Mouse (Mus musculus): ENCODE measurements around the gene Apon.
A peak's percentile ranks its signal among the peaks of the same experiment; 100 is the strongest.
"Not testable (repeated sequence)": the region's sequence is repeated elsewhere in the genome, so short reads cannot be mapped to it uniquely, and the experiment has no call there.

The Apon gene

DNA sequence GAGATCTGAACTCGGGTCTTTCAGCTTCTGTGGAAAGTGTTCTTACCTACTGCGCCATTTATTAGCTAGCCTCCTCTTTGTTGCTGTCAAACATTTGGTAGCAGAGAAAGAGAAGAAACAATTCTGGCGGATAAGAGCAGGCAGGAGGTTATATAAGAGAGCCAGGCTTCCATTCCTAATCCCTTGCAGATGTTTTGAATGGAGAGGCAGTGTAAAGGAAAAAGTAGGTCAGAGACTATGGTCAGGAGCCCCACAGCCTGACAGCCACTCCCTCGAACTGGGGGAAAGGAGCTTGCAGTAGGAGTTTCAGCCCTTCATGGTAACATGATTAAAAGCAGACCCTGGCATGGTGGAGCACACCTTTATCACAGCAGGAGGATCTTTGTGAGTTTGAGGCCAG is 17.6 kb upstream of the Apon start:
- DNase-seq = no peak

DNA sequence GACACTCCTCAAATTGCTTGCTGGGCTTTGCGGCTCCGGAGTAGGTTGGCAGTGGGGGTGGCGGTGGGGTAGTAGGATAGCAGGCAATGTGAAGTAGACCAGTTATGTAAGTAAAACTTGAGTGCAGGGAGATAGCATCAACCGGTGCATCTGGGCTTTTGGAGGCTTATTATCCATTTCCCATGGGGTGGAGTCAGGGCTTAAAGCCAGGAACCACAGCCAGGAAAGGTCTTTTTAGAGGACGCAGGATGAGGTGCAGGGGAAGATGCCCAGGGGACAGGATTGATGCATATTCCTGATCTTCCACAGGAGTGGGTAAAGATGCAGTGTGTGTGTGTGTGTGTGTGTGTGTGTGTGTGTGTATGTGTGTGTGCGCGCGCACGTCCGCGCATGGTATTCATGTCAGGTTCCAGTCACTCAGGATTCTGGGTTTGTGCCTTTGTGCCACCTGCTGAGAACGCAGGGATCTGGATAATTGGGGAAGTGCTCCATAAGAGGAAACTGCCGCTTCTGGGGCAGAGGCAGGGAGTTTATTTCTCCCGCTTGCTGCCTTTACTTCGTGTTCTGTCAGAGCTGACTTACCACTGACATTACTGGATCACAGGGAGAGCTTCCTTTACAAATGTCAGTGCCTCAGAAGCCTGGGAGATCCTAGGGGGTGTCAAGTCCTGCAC is 16.0 kb upstream of the Apon start:
- no peak for DNase-seq

DNA sequence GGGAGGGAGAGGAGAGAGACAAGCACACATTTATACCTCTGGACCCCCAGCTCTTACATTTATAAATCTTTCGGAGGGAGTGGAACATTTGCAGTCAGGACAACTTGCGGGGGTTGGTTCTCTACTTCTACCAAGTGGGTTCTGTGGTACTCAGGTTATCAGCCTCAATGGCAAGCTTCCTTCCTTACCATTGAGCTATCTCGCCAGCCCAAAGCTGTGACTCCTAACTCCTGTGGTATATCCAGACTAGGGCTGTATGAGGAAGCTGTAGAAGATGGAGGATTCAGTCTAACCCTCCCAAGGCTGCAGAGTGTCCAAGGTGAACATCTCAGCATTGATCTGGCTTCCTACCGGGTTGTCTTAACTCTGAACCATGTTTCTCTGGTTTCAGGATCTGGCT is 14.8 kb upstream of the Apon start:
- DNase-seq = no peak

DNA sequence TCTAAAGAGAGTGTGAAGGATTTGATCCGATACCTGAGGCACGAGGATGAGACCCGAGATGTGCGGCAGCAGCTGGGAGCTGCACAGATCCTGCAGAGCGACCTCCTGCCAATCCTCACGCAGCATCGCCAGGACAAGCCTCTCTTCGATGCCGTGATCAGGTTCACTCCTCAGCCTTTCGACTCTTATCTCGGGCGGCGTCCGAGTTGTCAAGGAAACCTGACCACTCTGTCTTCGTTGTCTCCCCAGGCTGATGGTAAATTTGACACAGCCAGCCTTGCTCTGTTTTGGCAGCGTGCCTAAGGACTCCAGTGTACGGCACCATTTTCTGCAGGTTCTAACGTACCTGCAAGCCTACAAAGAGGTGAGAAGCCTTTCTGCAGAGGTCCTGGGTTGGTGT is 13.8 kb upstream of the Apon start:
- no peak for DNase-seq

DNA sequence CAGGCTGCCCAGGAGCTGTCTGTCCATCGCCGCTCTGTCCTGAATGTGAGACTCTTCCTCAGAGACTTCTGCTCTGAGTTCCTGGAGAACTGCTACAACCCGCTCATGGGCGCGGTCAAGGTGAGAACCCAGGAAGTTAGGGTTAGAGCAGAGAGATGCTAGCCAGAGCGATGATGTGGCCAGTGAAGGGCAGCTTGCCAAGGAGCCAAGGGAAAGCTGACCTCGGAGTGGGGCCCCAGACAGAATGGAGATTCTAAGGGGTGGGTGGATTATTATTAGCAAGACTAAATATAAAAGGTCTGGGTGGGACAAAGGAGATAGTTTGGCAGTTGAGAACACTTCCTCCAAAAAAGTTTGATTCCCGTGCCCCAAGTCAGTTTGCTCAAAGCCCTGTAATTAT is 10.6 kb upstream of the Apon start:
- DNase-seq = no peak

DNA sequence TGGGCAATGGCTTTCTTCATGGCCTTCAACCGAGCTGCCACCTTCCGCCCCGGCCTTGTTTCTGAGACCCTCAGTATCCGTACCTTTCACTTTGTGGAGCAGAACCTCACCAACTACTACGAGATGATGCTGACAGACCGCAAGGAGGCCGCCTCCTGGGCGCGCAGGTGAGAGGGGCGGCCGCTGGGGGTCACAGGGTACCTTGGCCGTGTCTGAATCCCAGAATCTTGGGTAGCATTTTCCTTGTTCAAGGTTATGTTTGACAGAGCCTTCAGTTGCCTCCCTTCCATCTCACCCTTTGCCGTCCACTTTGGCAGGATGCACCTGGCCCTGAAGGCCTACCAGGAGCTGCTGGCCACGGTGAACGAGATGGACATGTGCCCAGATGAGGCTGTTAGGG is 9.8 kb upstream of the Apon start:
- DNase-seq = no peak

DNA sequence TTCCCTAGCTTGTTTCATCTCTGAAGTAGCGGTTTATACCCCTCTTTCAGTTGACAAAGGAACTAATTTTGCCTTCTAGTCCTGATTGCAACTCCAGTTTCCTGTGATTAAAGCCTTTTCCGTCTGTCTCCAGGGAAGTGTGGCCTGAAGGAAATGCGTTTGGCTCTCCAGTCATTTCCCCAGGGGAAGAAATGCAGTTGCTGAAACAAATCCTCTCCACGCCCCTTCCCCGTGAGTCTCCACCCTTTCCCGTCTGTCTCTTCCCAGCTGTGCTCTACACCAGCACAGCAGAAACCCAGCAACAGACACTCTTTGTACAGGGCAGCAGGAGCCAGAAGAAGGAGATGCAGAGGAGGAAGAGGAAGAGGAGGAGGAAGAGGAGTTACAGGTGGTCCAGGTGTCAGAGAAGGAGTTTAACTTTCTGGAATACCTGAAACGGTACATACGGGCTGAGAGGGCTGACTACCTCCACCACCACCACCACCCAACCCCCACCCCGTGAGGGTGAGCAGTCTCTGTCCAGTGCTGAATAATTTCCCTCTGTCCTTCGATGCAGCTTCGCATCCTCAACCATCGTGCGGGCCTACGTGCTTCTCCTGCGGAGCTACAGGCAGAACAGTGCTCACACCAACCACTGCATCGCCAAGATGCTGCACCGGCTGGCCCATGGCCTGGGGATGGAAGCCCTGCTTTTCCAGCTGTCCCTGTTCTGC is 6.7 kb upstream of the Apon start:
- DNase-seq = no peak

DNA sequence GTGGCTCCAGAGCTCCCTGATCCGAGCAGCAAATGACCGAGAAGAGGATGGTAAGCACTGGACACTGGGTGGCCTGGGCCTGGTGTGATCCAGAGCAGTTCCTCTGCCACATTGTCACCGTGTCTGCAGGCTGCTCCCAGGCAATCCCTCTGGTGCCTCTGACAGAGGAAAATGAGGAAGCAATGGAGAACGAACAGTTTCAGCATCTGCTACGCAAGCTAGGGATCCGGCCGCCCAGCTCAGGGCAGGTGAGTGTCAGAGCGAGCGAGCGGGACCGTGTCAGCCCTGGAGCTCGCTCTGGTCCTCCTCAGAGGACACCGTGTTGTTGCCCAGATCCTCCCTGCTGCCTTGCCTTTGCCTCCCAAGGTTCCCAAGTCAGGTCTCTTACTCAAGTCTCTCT is 3.3 kb upstream of the Apon start:
- DNase-seq = no peak

DNA sequence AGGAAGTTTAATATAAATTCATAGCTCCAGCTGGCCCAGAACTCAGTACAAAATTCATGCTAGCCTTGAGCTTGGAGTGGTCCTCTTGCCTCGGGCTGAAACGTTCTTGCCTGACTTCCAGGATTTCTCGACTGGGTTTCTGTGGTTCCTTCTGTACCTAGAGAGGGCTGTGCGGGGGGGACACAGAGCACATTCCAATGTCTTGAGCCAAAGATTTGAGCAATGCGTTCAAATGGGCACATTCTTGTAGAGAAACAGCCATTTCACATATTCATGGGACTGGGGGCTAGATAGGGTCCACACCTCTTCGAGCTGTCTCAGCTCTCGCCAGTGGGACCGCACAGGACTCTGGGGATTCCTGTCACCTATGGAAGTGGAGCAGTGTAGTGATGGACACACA is 2.0 kb downstream of the Apon start:
- DNase-seq = no peak

DNA sequence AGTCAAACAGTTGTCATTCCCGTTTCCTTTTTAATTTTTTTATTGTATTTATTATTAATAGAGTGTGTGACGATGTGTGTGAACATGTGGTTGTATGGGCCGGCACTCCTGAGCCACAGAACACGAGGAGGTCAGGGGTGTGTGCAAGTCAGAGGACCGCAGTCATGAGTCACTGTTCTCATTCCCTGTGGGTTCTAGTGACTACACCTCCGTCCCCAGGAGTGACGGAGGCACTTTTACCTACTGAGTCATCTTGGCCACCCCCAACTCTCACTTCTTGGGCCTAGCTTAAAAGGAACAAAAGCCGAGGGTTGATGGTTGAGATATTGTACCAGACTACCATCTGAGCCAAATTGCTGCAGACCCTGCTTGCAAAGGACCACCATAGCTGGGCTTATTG is 2.4 kb downstream of the Apon start:
- DNase-seq = no peak

DNA sequence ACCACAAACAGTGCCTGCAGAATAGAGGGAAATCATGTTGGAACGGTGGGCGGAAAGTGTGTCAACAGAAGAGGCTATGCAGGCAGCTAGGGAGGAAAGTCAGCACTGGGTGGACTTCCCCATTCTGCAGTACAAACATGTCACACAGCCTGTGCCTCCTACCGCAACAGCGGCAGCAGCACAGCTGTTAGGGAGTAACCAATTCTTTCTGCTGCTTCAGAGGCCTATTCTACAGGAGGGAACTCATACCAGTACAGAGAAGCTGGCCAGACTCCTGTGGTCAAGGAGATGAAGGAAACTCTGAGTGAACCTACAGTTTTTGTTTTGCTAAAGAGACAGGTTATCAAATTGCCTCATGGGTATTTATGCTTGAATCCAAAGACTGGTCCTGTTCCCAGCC is 5.1 kb downstream of the Apon start:
- no peak for DNase-seq

DNA sequence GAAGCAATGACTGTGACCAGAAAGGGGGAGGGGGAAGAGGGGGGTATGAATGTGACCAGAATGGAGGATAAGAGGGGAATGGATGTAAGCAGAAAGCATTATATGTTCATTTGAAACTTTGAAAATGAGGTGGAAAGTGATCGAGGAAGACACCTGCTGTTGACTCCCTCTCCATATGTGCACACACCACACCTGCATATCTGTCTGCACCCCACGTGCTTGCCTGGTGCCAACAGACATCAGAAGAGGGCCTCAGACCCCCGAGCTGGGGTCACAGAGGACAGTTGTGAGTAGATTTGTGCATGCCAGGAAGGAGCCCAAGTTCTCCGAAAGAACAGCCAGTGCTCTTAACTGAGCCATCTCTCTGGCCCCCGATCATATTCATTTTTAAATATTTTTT is 6.0 kb downstream of the Apon start:
- DNase-seq = no peak

DNA sequence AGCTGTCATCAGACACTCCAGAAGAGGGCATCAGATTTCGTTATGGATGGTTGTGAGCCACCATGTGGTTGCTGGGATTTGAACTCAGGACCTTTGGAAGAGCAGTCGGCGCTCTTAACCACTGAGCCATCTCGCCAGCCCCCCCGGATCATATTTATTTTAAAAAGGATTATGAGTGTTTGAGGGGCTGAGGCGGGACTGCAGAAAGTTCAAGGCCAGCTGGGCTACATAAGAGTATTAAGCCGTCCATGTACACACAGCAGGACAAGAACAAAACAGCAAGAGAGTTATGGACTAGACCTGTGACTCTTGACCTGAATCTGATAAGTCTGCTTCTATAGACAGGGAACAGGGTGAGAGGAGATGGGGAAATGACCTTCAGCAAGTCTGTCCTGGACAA is 6.5 kb downstream of the Apon start:
- not testable (repeated sequence) for DNase-seq

DNA sequence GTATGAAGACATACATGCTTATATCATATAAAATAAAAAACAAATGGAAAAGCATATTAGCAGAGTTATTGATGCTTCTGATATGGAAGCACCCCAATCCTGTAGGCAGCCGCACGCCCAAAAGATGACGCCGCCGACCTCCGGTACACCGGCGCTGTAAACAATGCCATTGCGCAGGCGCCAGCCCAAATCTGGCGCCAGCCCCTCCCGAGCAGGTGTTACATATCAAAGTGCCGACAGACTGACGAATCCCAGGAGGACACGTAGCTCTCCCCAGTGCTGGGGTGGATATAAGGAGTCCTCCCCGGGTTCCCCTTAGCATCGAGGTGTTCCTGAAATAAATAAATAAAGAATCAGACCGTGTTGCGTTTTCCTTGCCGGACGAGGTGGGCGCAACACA is 8.4 kb downstream of the Apon start:
- DNase-seq = no peak

DNA sequence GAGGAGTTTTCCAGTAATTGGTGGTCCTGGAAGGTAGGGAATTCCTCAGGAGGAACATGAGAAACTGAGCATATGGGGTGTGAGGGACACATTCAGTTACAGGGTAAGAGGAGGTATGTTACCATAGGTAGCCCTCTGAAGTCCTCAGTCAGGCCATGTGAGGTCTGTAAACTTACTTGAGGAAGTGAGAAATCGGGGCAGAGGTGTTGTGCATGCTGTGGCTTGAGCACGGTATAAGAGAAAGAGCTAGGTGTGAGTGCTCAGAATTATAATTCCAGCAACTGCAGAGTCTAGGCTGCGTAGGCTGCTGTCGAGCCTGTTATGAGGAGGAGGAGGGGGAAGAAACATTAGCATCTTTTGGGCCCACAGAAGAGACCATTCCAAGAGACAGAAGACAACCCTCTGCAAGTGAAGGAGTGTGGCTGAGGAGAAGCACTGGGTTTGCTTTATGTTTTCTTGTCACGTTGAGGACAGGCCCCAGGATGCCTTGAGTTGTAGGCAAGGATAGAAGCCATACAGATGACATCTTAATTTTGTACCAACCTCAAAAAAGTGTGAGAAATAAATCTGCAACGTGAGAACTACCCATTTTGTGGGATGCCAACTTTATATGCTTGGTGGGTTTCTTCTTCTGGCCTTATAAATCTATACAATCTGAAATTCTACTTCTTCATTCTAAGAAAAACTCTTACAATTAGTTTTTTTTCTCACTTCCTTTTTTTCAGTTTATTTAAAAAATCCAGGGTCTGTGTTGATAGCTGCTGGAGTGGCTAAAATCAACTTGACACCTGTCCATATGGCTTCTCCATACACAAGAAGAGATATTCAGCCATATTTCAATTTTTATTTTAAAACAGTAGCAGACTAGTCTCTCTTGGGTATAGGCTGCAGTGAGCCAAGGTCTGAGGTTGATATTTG is 9.8 kb downstream of the Apon start:
- DNase-seq = no peak

DNA sequence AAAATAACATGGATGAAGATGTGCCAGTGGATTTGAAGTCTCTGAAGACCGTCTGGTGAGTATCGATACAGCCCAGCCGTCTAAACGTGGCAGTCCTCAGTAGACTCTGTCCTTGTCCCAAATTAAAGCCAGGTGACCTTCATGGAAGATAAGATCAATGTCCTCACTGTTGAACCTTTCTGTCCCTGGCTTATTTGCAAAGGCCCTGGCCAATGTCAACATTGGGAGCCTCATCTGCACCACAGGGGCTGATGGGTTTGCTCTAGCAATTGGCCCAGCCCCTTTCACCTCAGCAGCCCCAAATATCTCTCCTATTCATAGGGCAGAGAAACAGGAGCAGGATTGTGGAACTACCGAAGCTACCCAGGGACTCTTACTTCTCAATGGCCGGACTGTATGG is 14.5 kb downstream of the Apon start, which contains the start of gene Apof:
Gene Apof (plus strand): TSS at position 301 of the 400 bp plus-strand sequence.
- no peak for DNase-seq

DNA sequence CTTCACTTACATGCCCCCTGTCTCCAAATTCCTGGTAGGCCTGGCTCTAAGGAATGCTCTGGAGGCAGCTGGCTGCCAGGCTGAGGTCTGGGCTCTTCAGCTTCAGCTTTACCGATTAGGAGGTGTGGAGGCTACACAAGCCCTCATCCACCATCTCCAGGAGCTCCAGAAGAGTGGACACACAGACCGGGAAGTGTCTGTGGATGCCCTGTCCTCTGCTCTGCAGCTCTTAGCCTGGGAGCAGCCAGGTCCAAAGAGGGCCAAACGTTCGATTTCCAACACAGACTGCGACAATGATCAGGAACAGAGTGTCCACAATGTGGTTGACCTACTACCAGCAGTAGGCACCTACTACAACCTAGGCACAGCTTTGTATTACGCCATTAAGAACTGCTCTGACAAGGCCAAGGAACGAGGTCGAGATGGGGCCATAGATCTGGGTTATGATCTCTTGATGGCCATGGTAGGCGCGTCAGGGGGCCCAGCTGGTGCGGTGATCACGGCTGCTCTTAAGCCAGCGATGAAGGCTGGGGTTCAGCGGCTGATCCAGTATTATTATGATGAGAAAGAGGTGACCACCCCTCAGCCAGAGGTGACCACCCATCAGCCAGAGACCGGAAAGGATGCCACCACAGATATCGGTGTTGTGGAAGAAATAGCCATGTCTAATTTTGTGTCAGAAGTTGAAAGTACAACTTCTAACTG is 15.5 kb downstream of the Apon start:
- no peak for DNase-seq

DNA sequence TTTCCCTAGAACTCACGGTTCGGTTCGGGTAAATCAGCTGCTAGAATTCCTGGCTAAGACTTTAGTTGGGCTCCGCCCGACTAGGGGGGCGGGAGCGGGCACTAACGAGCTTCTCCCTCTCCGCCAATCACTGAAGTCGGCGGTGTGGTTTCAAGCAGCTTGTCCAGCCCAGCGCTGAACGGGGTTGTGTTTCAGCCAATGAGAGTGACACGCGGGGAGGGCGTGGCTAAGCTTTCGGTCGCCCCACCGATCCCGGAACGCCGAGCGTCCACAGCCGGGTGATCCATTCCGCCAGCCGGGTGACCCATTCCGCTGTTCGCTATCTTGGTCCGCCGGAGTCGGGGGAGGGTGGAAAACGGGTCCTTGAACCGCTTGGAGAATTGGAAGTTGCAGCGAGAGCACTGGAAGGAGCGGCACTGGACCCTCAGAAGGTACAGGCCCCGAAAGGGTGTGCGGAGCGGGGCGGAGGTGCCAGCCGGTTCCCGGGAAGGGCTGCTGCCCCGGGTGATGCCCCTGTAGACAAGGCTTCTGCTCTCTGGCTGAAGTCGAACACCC is 16.5 kb downstream of the Apon start, which contains the start of gene Stat2:
Gene Stat2 (plus strand): TSS at position 273 of the 555 bp plus-strand sequence.
- peak; percentile 94 for DNase-seq

DNA sequence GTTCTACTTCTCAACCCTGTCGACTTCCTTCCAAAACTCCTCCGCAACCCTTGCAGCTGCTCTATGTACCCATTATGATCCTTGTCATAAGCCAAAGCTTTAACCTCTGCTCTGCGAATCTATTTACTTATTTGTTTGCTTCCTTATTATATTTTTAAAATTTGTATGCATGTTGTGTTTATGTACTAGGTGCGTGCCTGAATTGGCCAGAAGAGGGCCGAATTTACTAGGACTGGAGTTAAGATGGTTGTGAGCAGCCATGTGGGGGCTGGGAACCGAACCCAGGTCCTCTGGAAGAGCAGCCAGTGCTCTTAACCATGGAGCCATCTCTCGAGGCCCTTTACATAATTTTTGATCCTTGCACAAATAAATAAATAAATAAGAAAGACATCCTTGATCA is 17.0 kb downstream of the Apon start:
- no peak for DNase-seq

DNA sequence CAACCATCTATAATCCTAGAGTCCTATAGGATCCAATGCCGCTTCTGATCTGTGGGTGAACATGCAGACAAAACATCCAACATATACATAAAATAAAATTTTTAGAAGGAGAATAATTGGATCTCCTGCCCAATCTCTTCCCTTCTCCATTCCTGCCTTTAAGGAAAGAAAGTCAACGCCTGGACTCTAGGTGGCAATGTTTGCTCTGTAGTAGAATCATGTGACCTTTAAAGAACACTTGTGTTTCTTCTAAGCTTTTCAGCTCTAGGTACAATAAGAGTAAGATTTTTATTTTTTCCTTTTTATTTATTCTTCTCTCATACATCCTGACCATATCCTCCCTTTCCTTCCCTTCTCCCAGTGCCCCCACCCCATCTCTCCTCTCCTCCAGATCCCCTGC is 18.0 kb downstream of the Apon start:
- no peak for DNase-seq

DNA sequence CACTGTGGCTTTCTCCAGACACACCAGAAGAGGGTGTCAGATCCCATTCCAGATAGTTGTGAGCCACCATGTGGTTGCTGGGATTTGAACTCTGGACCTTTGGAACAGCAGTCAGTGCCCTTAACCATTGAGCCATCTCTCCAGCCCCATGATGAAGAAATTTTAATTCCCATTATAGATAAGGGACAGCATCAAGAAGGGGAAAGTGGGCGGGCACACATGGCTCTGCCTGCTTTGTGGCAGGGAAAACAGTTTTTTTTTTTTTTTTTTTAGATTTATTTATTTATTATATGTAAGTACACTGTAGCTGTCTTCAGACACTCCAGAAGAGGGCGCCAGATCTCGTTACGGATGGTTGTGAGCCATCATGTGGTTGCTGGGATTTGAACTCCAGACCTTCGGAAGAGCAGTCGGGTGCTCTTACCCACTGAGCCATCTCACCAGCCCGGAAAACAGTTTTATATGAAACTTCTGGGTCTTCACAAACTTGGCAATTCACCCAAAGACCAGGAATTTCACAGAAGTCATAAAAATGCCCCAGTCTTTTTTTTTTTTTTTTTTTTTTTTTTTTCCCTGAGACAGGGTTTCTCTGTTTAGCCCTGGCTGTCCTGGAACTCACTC is 19.0 kb downstream of the Apon start:
- not testable (repeated sequence) for DNase-seq

DNA sequence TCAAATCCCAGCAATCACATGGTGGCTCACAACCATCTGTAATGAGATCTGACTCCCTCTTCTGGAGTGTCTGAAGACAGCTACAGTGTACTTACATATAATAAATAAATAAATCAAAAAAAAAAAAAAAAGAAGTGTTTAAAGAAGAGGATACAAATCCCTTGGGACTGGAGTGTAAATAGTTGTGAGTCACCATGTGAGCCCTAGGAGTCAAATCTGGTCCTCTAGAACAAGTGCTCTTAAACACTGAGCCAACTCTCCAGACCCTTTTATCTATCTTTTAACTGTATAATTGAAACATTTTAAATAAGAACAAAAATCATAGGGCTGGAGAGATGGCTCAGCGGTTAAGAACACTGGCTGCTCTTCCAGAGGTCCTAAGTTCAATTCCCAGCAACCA is 21.5 kb downstream of the Apon start:
- DNase-seq = not testable (repeated sequence)

Data from thymus, postnatal 25 days (tissue).